Comparison of ENCODE assay signal across 8 mouse cellular contexts in genomic region chr17:48930994-48931393, GRCm38 (mm10). TPM values are rescaled to one million over a fixed set of nuclear protein-coding genes. Genes with fewer than 3 reads are reported as not detected.
DNase-seq lines count a peak whose midpoint lies in the region; ATAC-seq and TF ChIP-seq lines count a peak whose summit lies in the region.

No protein-coding gene starts in this region.

- 0 out of 2 replicates have a peak overlapping the region, but pooled peaks have one; percentile 91 for H3K4me2 ChIP-seq in heart, embryonic 13.5 days
- H3K4me2 ChIP-seq in stomach, embryonic 14.5 days (replicated peaks; ENCODE audit: low read depth, low read length) = peak overlapping the region; percentile 60; the same call in 1 of the 2 replicates
- H3K4me2 ChIP-seq in stomach, postnatal 0 days (replicated peaks; ENCODE audit: low read depth) = no peak overlapping the region

- peaks cover 73% of the 10 kb centered on the region for H3K27me3 ChIP-seq in heart, embryonic 13.5 days (replicated peaks)
- peaks cover 76% of the 10 kb centered on the region for H3K27me3 ChIP-seq in heart, embryonic 10.5 days (ENCODE audit: insufficient read depth, poor library complexity, severe bottlenecking)
- peaks cover 11% of the 10 kb centered on the region; the same call in 1 of the 2 replicates for H3K27me3 ChIP-seq in stomach, embryonic 14.5 days (ENCODE audit: control insufficient read depth, insufficient read depth, low read length)
- H3K27me3 ChIP-seq in stomach, postnatal 0 days (ENCODE audit: control insufficient read depth, insufficient read depth, low read length) = peaks cover 6% of the 10 kb centered on the region; the same call in 1 of the 2 replicates
- peaks cover 45% of the 10 kb centered on the region for H3K27me3 ChIP-seq in midbrain, embryonic 10.5 days (ENCODE audit: low read depth, poor library complexity, severe bottlenecking)

- no peak overlapping the region for H3K4me3 ChIP-seq in heart, embryonic 13.5 days
- no peak overlapping the region for H3K4me3 ChIP-seq in heart, embryonic 10.5 days
- no peak overlapping the region for H3K4me3 ChIP-seq in stomach, embryonic 14.5 days (ENCODE audit: low read depth, low read length)
- H3K4me3 ChIP-seq in stomach, postnatal 0 days (ENCODE audit: low read depth, low read length) = no peak overlapping the region
- peak overlapping the region; percentile 66; the same call in 1 of the 2 replicates for H3K4me3 ChIP-seq in midbrain, embryonic 10.5 days

- H3K4me1 ChIP-seq in heart, embryonic 13.5 days = peaks cover 11% of the 10 kb centered on the region
- peaks cover 12% of the 10 kb centered on the region for H3K4me1 ChIP-seq in heart, embryonic 10.5 days
- 0 out of 2 replicates have a peak, but pooled peaks cover 4% of the 10 kb centered on the region for H3K4me1 ChIP-seq in stomach, embryonic 14.5 days (ENCODE audit: control insufficient read depth, insufficient read depth, low read length)
- H3K4me1 ChIP-seq in stomach, postnatal 0 days (replicated peaks; ENCODE audit: control insufficient read depth, insufficient read depth) = no peaks in the 10 kb centered on the region
- H3K4me1 ChIP-seq in midbrain, embryonic 10.5 days = peaks cover 34% of the 10 kb centered on the region

- 45% methylated on average over 10 of the region's 10 CpGs for WGBS in heart, embryonic 13.5 days
- 56% methylated on average over 10 of the region's 10 CpGs for WGBS in heart, embryonic 10.5 days
- 63% methylated on average over 10 of the region's 10 CpGs for WGBS in stomach, embryonic 14.5 days
- WGBS in stomach, postnatal 0 days = 62% methylated on average over 10 of the region's 10 CpGs
- 71% methylated on average over 10 of the region's 10 CpGs for WGBS in midbrain, embryonic 10.5 days

- no peak for ATAC-seq in heart, embryonic 13.5 days (ENCODE audit: extremely low read depth, insufficient number of reproducible peaks, low FRiP score, low TSS enrichment)
- ATAC-seq in stomach, embryonic 14.5 days (ENCODE audit: insufficient number of reproducible peaks, insufficient read depth, low FRiP score, low read depth) = no peak
- ATAC-seq in stomach, postnatal 0 days (ENCODE audit: low FRiP score, low TSS enrichment) = no peak

- H3K9ac ChIP-seq in heart, embryonic 13.5 days = no peak overlapping the region
- H3K9ac ChIP-seq in stomach, embryonic 14.5 days (replicated peaks; ENCODE audit: low read depth, low read length) = no peak overlapping the region
- no peak overlapping the region for H3K9ac ChIP-seq in stomach, postnatal 0 days (ENCODE audit: low read length)

- no peaks in the 10 kb centered on the region for H3K36me3 ChIP-seq in heart, embryonic 13.5 days
- no peaks in the 10 kb centered on the region for H3K36me3 ChIP-seq in heart, embryonic 10.5 days
- no peaks in the 10 kb centered on the region for H3K36me3 ChIP-seq in stomach, embryonic 14.5 days (ENCODE audit: control insufficient read depth, insufficient read depth, low read length)
- no peaks in the 10 kb centered on the region for H3K36me3 ChIP-seq in stomach, postnatal 0 days (ENCODE audit: control insufficient read depth, insufficient read depth, low read length)
- no peaks in the 10 kb centered on the region for H3K36me3 ChIP-seq in midbrain, embryonic 10.5 days

- DNase-seq in heart, embryonic 10.5 days (ENCODE audit: low spot score) = no peak
- DNase-seq in stomach, postnatal 0 days (ENCODE audit: low spot score) = no peak
- DNase-seq in midbrain, embryonic 10.5 days (ENCODE audit: low spot score) = no peak
- no peak for DNase-seq in ovary, postnatal 36 days (ENCODE audit: low spot score)
- DNase-seq in kidney, postnatal 14 days = no peak
- DNase-seq in cerebellum, adult 8-10 months = no peak

- TF ChIP-seq CTCF in stomach, postnatal 0 days (IDR thresholded peaks at IDR 0.05; ENCODE audit: low read depth) = no peak

- TF ChIP-seq EP300 in stomach, postnatal 0 days (optimal IDR thresholded peaks at IDR 0.05) = no peak

- H3K9me3 ChIP-seq in heart, embryonic 13.5 days = 0 out of 2 replicates have a peak, but pooled peaks cover 3% of the 10 kb centered on the region
- no peaks in the 10 kb centered on the region for H3K9me3 ChIP-seq in heart, embryonic 10.5 days
- no peaks in the 10 kb centered on the region for H3K9me3 ChIP-seq in stomach, embryonic 14.5 days (ENCODE audit: control insufficient read depth, low read depth, low read length)
- H3K9me3 ChIP-seq in stomach, postnatal 0 days (ENCODE audit: control insufficient read depth, low read length) = no peaks in the 10 kb centered on the region
- H3K9me3 ChIP-seq in midbrain, embryonic 10.5 days (replicated peaks) = no peaks in the 10 kb centered on the region

- no peak overlapping the region for H3K27ac ChIP-seq in heart, embryonic 13.5 days (replicated peaks)
- no peak overlapping the region for H3K27ac ChIP-seq in heart, embryonic 10.5 days
- no peak overlapping the region for H3K27ac ChIP-seq in stomach, embryonic 14.5 days (ENCODE audit: low read length)
- no peak overlapping the region for H3K27ac ChIP-seq in stomach, postnatal 0 days (replicated peaks)
- no peak overlapping the region for H3K27ac ChIP-seq in midbrain, embryonic 10.5 days (replicated peaks)

RNA-seq across cellular contexts. Expression of gene Lrfn2, which starts 1.2 kb away (rescaled TPM):
- polyA plus RNA-seq in heart, embryonic 13.5 days (2015; fragmentation: Nextera tagmentation; extraction: Ambion mirVana) = 0.13 and 0.40 TPM in 2 replicates
- polyA plus RNA-seq in heart, embryonic 10.5 days (2016; fragmentation: Nextera tagmentation; extraction: Ambion mirVana) = 0.09 and 0.20 TPM in 2 replicates
- 1.2 and 1.3 TPM in 2 replicates for polyA plus RNA-seq in stomach, embryonic 14.5 days (2014; fragmentation: Nextera tagmentation; extraction: Ambion mirVana)
- 0.41 and 0.44 TPM in 2 replicates for polyA plus RNA-seq in stomach, postnatal 0 days (2015; fragmentation: Nextera tagmentation; extraction: Ambion mirVana)
- polyA plus RNA-seq in midbrain, embryonic 10.5 days (2016; fragmentation: Nextera tagmentation; extraction: Ambion mirVana) = 0.23 and 0.43 TPM in 2 replicates
